Mouse (Mus musculus) CH12.LX (cell line): Measurements from ENCODE around the gene Arl8a. TPM values are rescaled to one million over a fixed set of nuclear protein-coding genes. Genes with fewer than 3 reads are reported as not detected.

Source experiments
- DNase-seq: peaks from one replicate; pipeline ENCODE4 v3.0.0-alpha.2; 2013; ENCODE audit errors: extremely low read depth
- H3K27ac ChIP-seq: 2 replicates; pipeline ENCODE4 v1.5.1; 2012; ENCODE audit warnings: low read depth, mild to moderate bottlenecking, control low read depth, moderate library complexity; ENCODE audit not compliant: insufficient read depth
- H3K27me3 ChIP-seq: replicated peaks from 2 replicates; pipeline ENCODE3; 2012; ENCODE audit warnings: inconsistent platforms
- H3K36me3 ChIP-seq, 2 experiments: replicated peaks in 1 of 2; 2 replicates each; pipeline versions ENCODE3 to v1.6.1; 2012; ENCODE audit warnings: inconsistent platforms in 1 of 2, low read length in 1 of 2, mild to moderate bottlenecking in 1 of 2, mixed read lengths in 1 of 2, moderate library complexity in 1 of 2; ENCODE audit not compliant: control insufficient read depth in 1 of 2, insufficient read depth in 1 of 2
- H3K4me1 ChIP-seq, 2 experiments: 2 replicates each; pipeline ENCODE4 v1.6.1; 2012; ENCODE audit warnings: inconsistent platforms in 1 of 2, moderate library complexity in 1 of 2; ENCODE audit not compliant: insufficient read depth in 2 of 2, control insufficient read depth in 1 of 2
- H3K4me2 ChIP-seq: 2 replicates; pipeline ENCODE4 v1.6.1; 2012; ENCODE audit warnings: low read depth, mild to moderate bottlenecking, control low read depth; ENCODE audit not compliant: poor library complexity, insufficient read depth, severe bottlenecking
- H3K4me3 ChIP-seq, 3 experiments: fragments of 150-350 bp in 1 of 3; sonication (generic) in 1 of 3; replicated peaks in 1 of 3; 2 replicates each; pipeline versions ENCODE3 to v1.5.1; 2011 to 2012; ENCODE audit warnings: low read depth in 2 of 3, low read length in 2 of 3, mild to moderate bottlenecking in 2 of 3, moderate library complexity in 2 of 3, control low read depth in 1 of 3, improper control_type of control experiment in 1 of 3, inconsistent platforms in 1 of 3, mixed read lengths in 1 of 3; ENCODE audit not compliant: poor library complexity in 1 of 3
- H3K79me2 ChIP-seq: replicated peaks from 2 replicates; pipeline ENCODE4 v1.6.1; 2012; ENCODE audit warnings: mild to moderate bottlenecking, moderate library complexity; ENCODE audit not compliant: control insufficient read depth, poor library complexity, insufficient read depth, severe bottlenecking; ENCODE audit errors: extremely low read depth
- H3K9ac ChIP-seq: 2 replicates; pipeline ENCODE4 v1.6.1; 2012; ENCODE audit warnings: low read depth, mild to moderate bottlenecking, control low read depth, moderate library complexity; ENCODE audit not compliant: insufficient read depth
- H3K9me3 ChIP-seq: replicated peaks from 2 replicates; pipeline ENCODE3; 2012; ENCODE audit warnings: low read length, inconsistent platforms, mixed read lengths
- BHLHE40 ChIP-seq: IDR thresholded peaks from 2 replicates; pipeline ENCODE4 v1.6.1; 2011; ENCODE audit warnings: mild to moderate bottlenecking, low read depth, low read length, improper control_type of control experiment
- CHD1 ChIP-seq: IDR thresholded peaks from 2 replicates; pipeline ENCODE4 v1.6.1; 2012; ENCODE audit warnings: low read depth, low read length, improper control_type of control experiment, inconsistent platforms
- CTCF ChIP-seq, 2 experiments: IDR thresholded peaks in 1 of 2; conservative IDR thresholded peaks in 1 of 2; 2 replicates each; pipeline ENCODE4 v1.5.1; 2011 to 2012; ENCODE audit warnings: low read depth in 2 of 2, low read length in 2 of 2, improper control_type of control experiment in 1 of 2, inconsistent platforms in 1 of 2, mild to moderate bottlenecking in 1 of 2, moderate library complexity in 1 of 2
- ELF1 ChIP-seq: IDR thresholded peaks from 2 replicates; pipeline ENCODE4 v1.6.1; 2014; ENCODE audit warnings: low read depth, mild to moderate bottlenecking, inconsistent platforms, low read length, improper control_type of control experiment
- IRF4 ChIP-seq: IDR thresholded peaks from 2 replicates; pipeline ENCODE4 v1.6.1; 2014; ENCODE audit warnings: low read depth, mild to moderate bottlenecking, inconsistent platforms, low read length, improper control_type of control experiment
- JUN ChIP-seq: IDR thresholded peaks from 2 replicates; pipeline ENCODE4 v1.6.1; 2011; ENCODE audit warnings: low read depth, mild to moderate bottlenecking, low read length, improper control_type of control experiment, moderate library complexity; ENCODE audit not compliant: insufficient read depth
- MAFK ChIP-seq: IDR thresholded peaks from 2 replicates; pipeline ENCODE4 v1.6.1; 2011; ENCODE audit warnings: low read length, improper control_type of control experiment; ENCODE audit not compliant: insufficient replicate concordance
- MAZ ChIP-seq: IDR thresholded peaks from 2 replicates; pipeline ENCODE4 v1.6.1; 2012; ENCODE audit warnings: low read depth, mild to moderate bottlenecking, inconsistent platforms, low read length, improper control_type of control experiment, moderate library complexity
- MEF2A ChIP-seq: IDR thresholded peaks from 2 replicates; pipeline ENCODE4 v1.6.1; 2014; ENCODE audit warnings: low read depth, mild to moderate bottlenecking, inconsistent platforms, low read length, improper control_type of control experiment, borderline replicate concordance
- MXI1 ChIP-seq: IDR thresholded peaks from 2 replicates; pipeline ENCODE4 v1.6.1; 2011; ENCODE audit warnings: mild to moderate bottlenecking, low read depth, low read length, improper control_type of control experiment
- MYC ChIP-seq: IDR thresholded peaks from 2 replicates; pipeline ENCODE4 v1.6.1; 2011; ENCODE audit warnings: low read depth, mild to moderate bottlenecking, improper control_type of control experiment, low read length
- NELFE ChIP-seq: IDR thresholded peaks from 2 replicates; pipeline ENCODE4 v1.6.1; 2011; ENCODE audit warnings: low read depth, low read length, improper control_type of control experiment
- NRF1 ChIP-seq: IDR thresholded peaks from 2 replicates; pipeline ENCODE4 v1.6.1; 2014; ENCODE audit warnings: low read depth, mild to moderate bottlenecking, inconsistent platforms, low read length, improper control_type of control experiment, moderate library complexity
- PAX5 ChIP-seq: IDR thresholded peaks from 2 replicates; pipeline ENCODE4 v1.6.1; 2012; ENCODE audit warnings: low read length, inconsistent platforms, mixed read lengths
- POLR2AphosphoS2 ChIP-seq: IDR thresholded peaks from 2 replicates; pipeline ENCODE4 v1.6.1; 2011; ENCODE audit warnings: low read depth, low read length, improper control_type of control experiment
- RAD21 ChIP-seq: IDR thresholded peaks from 2 replicates; pipeline ENCODE4 v1.6.1; 2011; ENCODE audit warnings: low read depth, mild to moderate bottlenecking, low read length, improper control_type of control experiment, moderate library complexity
- RCOR1 ChIP-seq: conservative IDR thresholded peaks from 2 replicates; pipeline ENCODE4 v1.6.1; 2012; ENCODE audit warnings: low read depth, mild to moderate bottlenecking, inconsistent platforms, low read length, improper control_type of control experiment
- SIN3A ChIP-seq: IDR thresholded peaks from 2 replicates; pipeline ENCODE4 v1.6.1; 2012; ENCODE audit warnings: low read length, improper control_type of control experiment, inconsistent platforms
- SMC3 ChIP-seq: IDR thresholded peaks from 2 replicates; pipeline ENCODE4 v1.6.1; 2011; ENCODE audit warnings: low read depth, low read length, improper control_type of control experiment
- UBTF ChIP-seq: IDR thresholded peaks from 2 replicates; pipeline ENCODE4 v1.6.1; 2012; ENCODE audit warnings: low read depth, mild to moderate bottlenecking, inconsistent platforms, low read length, improper control_type of control experiment, moderate library complexity
- USF1 ChIP-seq: IDR thresholded peaks from 2 replicates; pipeline ENCODE4 v1.6.1; 2014; ENCODE audit warnings: low read depth, mild to moderate bottlenecking, inconsistent platforms, low read length, improper control_type of control experiment
- USF2 ChIP-seq: conservative IDR thresholded peaks from 2 replicates; pipeline ENCODE4 v1.6.1; 2011; ENCODE audit warnings: low read depth, low read length, improper control_type of control experiment
- ZC3H11A ChIP-seq: IDR thresholded peaks from 2 replicates; pipeline ENCODE4 v1.6.1; 2012; ENCODE audit warnings: low read depth, mild to moderate bottlenecking, inconsistent platforms, low read length, improper control_type of control experiment
- ZMIZ1 ChIP-seq: IDR thresholded peaks from 2 replicates; pipeline ENCODE4 v1.6.1; 2012; ENCODE audit warnings: low read depth, mild to moderate bottlenecking, inconsistent platforms, low read length, improper control_type of control experiment
- dilution Hi-C: fragments of 300-500 bp; cut with MboI; formaldehyde crosslinking; loops from 2 replicates; pipeline ENCODE4 v1.14.3; 2020; ENCODE audit warnings: low sequenced_read_pairs; ENCODE audit not compliant: extremely low pct_unique_long_range_greater_than_20kb, extremely low pct_ligation_motif_present
- in situ Hi-C: fragments of 300-500 bp; cut with MboI; formaldehyde crosslinking; loops from 3 replicates; pipeline ENCODE4 v1.14.3; 2019; ENCODE audit warnings: low sequenced_read_pairs, low pct_ligation_motif_present, low pct_unique_long_range_greater_than_20kb, mixed read lengths
- polyA plus RNA-seq: library from polyadenylated mRNA; unstranded; fragments of >175 nt; gene quantifications from 2 replicates; pipeline ENCODE4 v1.2.1, GENCODE M21; 2012; ENCODE audit warnings: low read depth; ENCODE audit not compliant: insufficient read length
- total RNA-seq, 2 experiments: library from RNA; depleted of rRNA; stranded (reverse); fragments of 300-350 nt in 1 of 2; fragments of >200 nt in 1 of 2; gene quantifications; 2 replicates each; pipeline ENCODE4 v1.2.3; 2012 to 2014

Arl8a gene
- total and polyA plus RNA-seq, 3 experiments, result 4.2 to 52.7 (median 10.9) TPM

DNA sequence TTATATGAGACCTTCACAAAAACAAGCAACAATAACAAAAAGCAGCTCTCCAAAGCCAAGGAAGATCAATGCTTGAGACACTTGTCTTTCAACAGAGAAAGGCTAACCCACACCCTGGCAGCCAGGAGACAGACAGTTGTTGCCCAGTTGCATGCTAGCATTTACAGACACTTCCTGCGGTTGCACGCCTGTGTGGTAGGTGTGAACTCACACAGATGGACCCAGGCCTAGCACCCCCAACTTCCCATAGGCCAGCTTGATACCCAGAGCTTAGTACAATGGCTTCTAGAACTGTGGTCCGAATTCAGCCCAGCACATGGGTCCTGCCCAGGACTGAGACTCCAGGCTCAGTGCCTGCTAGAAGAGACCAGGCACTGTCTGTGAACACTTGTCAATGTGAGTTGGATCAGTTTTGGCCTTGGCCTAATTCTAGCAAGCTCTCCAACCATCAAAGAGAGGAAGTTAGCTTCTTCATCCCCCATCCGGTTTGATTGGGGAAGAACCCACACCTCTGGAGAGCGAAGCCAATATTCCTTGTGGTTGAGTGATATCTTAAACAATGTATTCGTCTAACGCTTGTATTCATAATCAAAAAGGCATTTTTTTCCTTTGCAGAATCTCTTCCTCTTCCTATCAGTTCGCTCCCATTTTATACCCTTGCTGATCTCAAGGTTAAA, 11.4 kb upstream of the Arl8a start:
- H3K4me1 ChIP-seq, result peaks cover 7 to 71% of the 10 kb centered on the region in 2 experiments
- dilution Hi-C loops, result no loop called here

DNA sequence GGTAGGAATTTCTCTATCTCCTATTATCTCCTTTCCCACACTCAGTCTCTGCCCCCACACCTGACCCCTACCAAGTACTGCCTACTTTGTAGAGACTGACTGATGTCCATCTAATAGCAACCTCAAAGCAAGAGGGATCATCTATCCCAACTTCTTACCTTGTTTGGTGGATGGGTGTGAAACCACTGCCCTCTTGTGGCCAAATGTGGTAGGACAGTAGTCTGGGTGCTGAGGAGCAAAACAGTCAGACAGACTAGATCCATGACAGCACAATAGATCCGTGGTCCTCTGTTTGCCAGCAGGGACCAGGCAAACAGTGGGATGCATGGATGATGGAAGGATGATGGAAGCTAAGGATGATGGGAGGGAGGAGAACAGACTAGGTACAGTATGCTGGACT, 10.1 kb upstream of the Arl8a start:
- in situ Hi-C loops, result no loop called here
- Histone ChIP-seq H3K4me2 (no peak overlapping the region), H3K9me3 (no peaks in the 10 kb centered on the region), H3K9ac (no peak overlapping the region)
- DNase-seq, result peak; percentile 90
- peak; percentile 84 for TF ChIP-seq RAD21
- 0 out of 2 replicates have a peak, but pooled peaks have one; percentile 25 for TF ChIP-seq IRF4
- no peak for TF ChIP-seq ZMIZ1
- TF ChIP-seq SIN3A, result 0 out of 2 replicates have a peak, but pooled peaks have one; percentile 13
- 0 out of 2 replicates have a peak, but pooled peaks have one; percentile 29 for TF ChIP-seq NELFE
- TF ChIP-seq UBTF, result no peak
- 0 out of 2 replicates have a peak, but pooled peaks have one; percentile 19 for TF ChIP-seq MYC
- TF ChIP-seq NRF1, result no peak
- TF ChIP-seq SMC3, result peak; percentile 81
- TF ChIP-seq CTCF (conservative IDR thresholded peaks at IDR 0.05 in 1 of 2, IDR thresholded peaks at IDR 0.05 in 1 of 2; ENCODE audit: low read depth in 2 of 2, low read length in 2 of 2), result peak; percentile 96 to 97
- TF ChIP-seq, all 38 proteins: peak for 7
- Histone ChIP-seq H3K36me3 (peaks cover 50 to 71% of the 10 kb centered on the region in 2 experiments), H3K4me1 (peaks cover 7 to 72% of the 10 kb centered on the region in 2 experiments), H3K27me3 (no peaks in the 10 kb centered on the region), H3K4me3 (no peak overlapping the region), H3K79me2 (peaks cover 18% of the 10 kb centered on the region), H3K27ac (no peak overlapping the region)
- dilution Hi-C loops, result no loop called here

More for the DNA sequence above, 11.4 kb upstream of the Arl8a start:
- Histone ChIP-seq H3K79me2 (peaks cover 18% of the 10 kb centered on the region), H3K36me3 (peaks cover 43 to 60% of the 10 kb centered on the region in 2 experiments), H3K27ac (peak overlapping the region; percentile 43), H3K27me3 (no peaks in the 10 kb centered on the region), H3K4me2 (no peak overlapping the region; the same call in 1 of the 2 replicates), H3K4me3 (peak overlapping the region in 1 of 3 experiments; percentile 65), H3K9me3 (no peaks in the 10 kb centered on the region), H3K9ac (no peak overlapping the region; the same call in 1 of the 2 replicates)
- in situ Hi-C loops, result no loop called here
- DNase-seq, result no peak
- TF ChIP-seq ZC3H11A (no peak), RCOR1 (no peak), USF1 (no peak), PAX5 (no peak), POLR2AphosphoS2 (no peak), MXI1 (no peak), BHLHE40 (no peak), JUN (no peak), USF2 (no peak), IRF4 (no peak), MAZ (no peak), UBTF (no peak), ZMIZ1 (no peak), CHD1 (no peak), NRF1 (no peak), MEF2A (no peak), ELF1 (no peak), MAFK (no peak), SMC3 (no peak)
